Mouse (Mus musculus) megakaryocyte, embryonic 14.5 days (primary cell): Measurements from ENCODE around the gene Pxn.

Experiments
- FLI1 ChIP-seq: IDR thresholded peaks from 2 replicates; pipeline ENCODE4 v1.6.1; 2012; ENCODE audit warnings: low read length, inconsistent platforms, mixed read lengths
- GATA1 ChIP-seq: IDR thresholded peaks from 3 replicates; pipeline ENCODE4 v1.6.1; 2012; ENCODE audit warnings: mixed read lengths, low read length, inconsistent platforms, borderline replicate concordance

DNA sequence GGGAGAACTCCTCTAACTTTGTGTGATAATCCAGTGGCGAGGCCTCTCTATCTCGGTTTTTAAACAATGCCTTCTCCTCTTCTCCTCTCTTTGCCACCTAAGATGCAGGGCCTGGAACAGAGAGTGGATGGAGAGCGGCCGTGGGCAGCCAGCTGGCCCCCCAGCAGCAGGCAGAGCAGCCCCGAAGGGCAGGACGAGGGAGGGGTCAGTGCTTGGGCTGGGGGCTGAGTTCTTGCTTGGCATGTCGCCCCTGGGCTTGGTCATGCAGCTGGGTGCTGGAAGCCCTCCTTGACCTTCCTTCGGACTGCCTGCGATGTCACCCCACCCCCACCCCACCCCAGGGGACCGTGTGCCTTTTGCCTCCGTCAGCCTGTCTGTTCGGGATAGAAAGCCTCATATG, 44.9 kb downstream of the Pxn start:
- TF ChIP-seq GATA1 = no peak
- no peak for TF ChIP-seq FLI1
